Comparison of ENCODE assay signal across 9 mouse cellular contexts in genomic region chr3:53974905-53975551, GRCm38 (mm10).
A peak's percentile ranks its signal among the peaks of the same experiment; 100 is the strongest.
DNase-seq lines count a peak whose midpoint lies in the region; ATAC-seq and TF ChIP-seq lines count a peak whose summit lies in the region.
"Had no signal": no experiment of that assay in that cellular context is flagged by ENCODE, and none has a peak within 500 bp of the region (broad histone marks: within the 10 kb centered on the region; RNA-seq: fewer than 3 reads in every experiment).

No protein-coding gene starts in this region.

- ATAC-seq in hindbrain, postnatal 0 days = no peak
- ATAC-seq in hindbrain, embryonic 14.5 days (ENCODE audit: low FRiP score) = no peak
- ATAC-seq in embryonic facial prominence, embryonic 14.5 days (ENCODE audit: low read depth) = peak; percentile 74

- TF ChIP-seq CTCF in hindbrain, postnatal 0 days (IDR thresholded peaks at IDR 0.05; ENCODE audit: low read depth) = no peak

- no peaks in the 10 kb centered on the region for H3K27me3 ChIP-seq in hindbrain, postnatal 0 days (ENCODE audit: insufficient read depth, low read length)
- H3K27me3 ChIP-seq in hindbrain, embryonic 14.5 days (ENCODE audit: control insufficient read depth, insufficient read depth, low read length) = no peaks in the 10 kb centered on the region
- no peaks in the 10 kb centered on the region for H3K27me3 ChIP-seq in embryonic facial prominence, embryonic 14.5 days (replicated peaks; ENCODE audit: control insufficient read depth, insufficient read depth, low read length)

- peak overlapping the region; percentile 18; the same call in 1 of the 2 replicates for H3K4me2 ChIP-seq in hindbrain, postnatal 0 days (ENCODE audit: low read depth, low read length)
- H3K4me2 ChIP-seq in hindbrain, embryonic 14.5 days (replicated peaks) = no peak overlapping the region
- peak overlapping the region; percentile 26; the same call in 1 of the 2 replicates for H3K4me2 ChIP-seq in embryonic facial prominence, embryonic 14.5 days (ENCODE audit: low read depth, low read length)

- DNase-seq in hindbrain, postnatal 0 days (ENCODE audit: low spot score) = peak; percentile 21
- DNase-seq in hindbrain, embryonic 14.5 days (ENCODE audit: low spot score) = no peak
- peak; percentile 59 to 62 for DNase-seq in B cell, adult 2 months
- peak; percentile 74 for DNase-seq in embryonic facial prominence, embryonic 14.5 days (ENCODE audit: low spot score)
- peak; percentile 14 for DNase-seq in right cerebral cortex, postnatal 25 days
- no peak for DNase-seq in cerebellum, postnatal 25 days
- DNase-seq in urinary bladder, postnatal 36 days (ENCODE audit: low spot score in 2 of 2) = no peak
- DNase-seq in adrenal gland, postnatal 14 days = no peak
- DNase-seq: heart, adult 18-20 months had no signal

- H3K4me3 ChIP-seq in hindbrain, postnatal 0 days (ENCODE audit: low read length) = no peak overlapping the region
- H3K4me3 ChIP-seq in hindbrain, embryonic 14.5 days (replicated peaks; ENCODE audit: low read length) = no peak overlapping the region
- no peak overlapping the region for H3K4me3 ChIP-seq in embryonic facial prominence, embryonic 14.5 days (ENCODE audit: low read depth, low read length)

- H3K4me1 ChIP-seq in hindbrain, postnatal 0 days (ENCODE audit: insufficient read depth, low read length) = no peaks in the 10 kb centered on the region
- H3K4me1 ChIP-seq in hindbrain, embryonic 14.5 days (replicated peaks; ENCODE audit: control insufficient read depth, insufficient read depth, low read length) = 0 out of 2 replicates have a peak, but pooled peaks cover 3% of the 10 kb centered on the region
- H3K4me1 ChIP-seq in embryonic facial prominence, embryonic 14.5 days (ENCODE audit: control insufficient read depth, insufficient read depth, low read length) = no peaks in the 10 kb centered on the region; the same call in 1 of the 2 replicates

- H3K9me3 ChIP-seq in hindbrain, postnatal 0 days (ENCODE audit: low read length) = no peaks in the 10 kb centered on the region
- H3K9me3 ChIP-seq in hindbrain, embryonic 14.5 days (ENCODE audit: control insufficient read depth, low read length) = no peaks in the 10 kb centered on the region
- no peaks in the 10 kb centered on the region for H3K9me3 ChIP-seq in embryonic facial prominence, embryonic 14.5 days (ENCODE audit: control insufficient read depth, low read length)

- H3K36me3 ChIP-seq in hindbrain, postnatal 0 days (ENCODE audit: insufficient read depth, low read length) = no peaks in the 10 kb centered on the region
- no peaks in the 10 kb centered on the region for H3K36me3 ChIP-seq in hindbrain, embryonic 14.5 days (replicated peaks; ENCODE audit: control insufficient read depth, insufficient read depth)
- no peaks in the 10 kb centered on the region for H3K36me3 ChIP-seq in embryonic facial prominence, embryonic 14.5 days (ENCODE audit: control insufficient read depth, insufficient read depth, low read length)

- 39% methylated on average over 10 of the region's 10 CpGs for WGBS in hindbrain, postnatal 0 days
- WGBS in hindbrain, embryonic 14.5 days = 43% methylated on average over 10 of the region's 10 CpGs
- 23% methylated on average over 10 of the region's 10 CpGs for WGBS in embryonic facial prominence, embryonic 14.5 days

- H3K27ac ChIP-seq in hindbrain, postnatal 0 days = no peak overlapping the region
- H3K27ac ChIP-seq in hindbrain, embryonic 14.5 days = no peak overlapping the region
- H3K27ac ChIP-seq in embryonic facial prominence, embryonic 14.5 days (replicated peaks; ENCODE audit: low read depth, low read length) = no peak overlapping the region

- no peak overlapping the region for H3K9ac ChIP-seq in hindbrain, postnatal 0 days (replicated peaks; ENCODE audit: low read length)
- no peak overlapping the region for H3K9ac ChIP-seq in hindbrain, embryonic 14.5 days
- H3K9ac ChIP-seq in embryonic facial prominence, embryonic 14.5 days (ENCODE audit: low read depth, low read length) = no peak overlapping the region

Comparison
In these comparisons a context has a peak if more than half of its experiments do, and no peak if none do; other contexts are left out.
1. DNase-seq: peak in hindbrain, postnatal 0 days (single experiment), B cell, adult 2 months (2 of 2), embryonic facial prominence, embryonic 14.5 days (single experiment) and right cerebral cortex, postnatal 25 days (single experiment); none in hindbrain, embryonic 14.5 days (single experiment), cerebellum, postnatal 25 days (0 of 2), urinary bladder, postnatal 36 days (0 of 2) and adrenal gland, postnatal 14 days (single experiment).